Mouse (Mus musculus) E14TG2a.4 (cell line): ENCODE data around the gene Arhgap6.
"Not testable (repeated sequence)": the region's sequence is repeated elsewhere in the genome, so short reads cannot be mapped to it uniquely, and the experiment has no call there.

Source experiments
- H3K27me3 ChIP-seq: 2 replicates; pipeline ENCODE4 v1.6.1; 2014; ENCODE audit warnings: low read length, control low read depth; ENCODE audit not compliant: insufficient read depth
- H3K36me3 ChIP-seq: 2 replicates; pipeline ENCODE4 v1.6.1; 2014; ENCODE audit warnings: low read length, control low read depth; ENCODE audit not compliant: insufficient read depth
- H3K4me1 ChIP-seq: replicated peaks from 2 replicates; pipeline ENCODE4 v1.6.1; 2014; ENCODE audit warnings: low read depth, low read length, control low read depth
- H3K4me3 ChIP-seq: replicated peaks from 2 replicates; pipeline ENCODE4 v1.5.1; 2014; ENCODE audit warnings: mild to moderate bottlenecking, low read length
- H3K9me3 ChIP-seq: 2 replicates; pipeline ENCODE4 v1.6.1; 2014; ENCODE audit warnings: low read length, control low read depth
- CTCF ChIP-seq: conservative IDR thresholded peaks from 2 replicates; pipeline ENCODE4 v1.5.1; 2014; ENCODE audit warnings: low read length
- NANOG ChIP-seq: IDR thresholded peaks from 2 replicates; pipeline ENCODE4 v1.6.1; 2014; ENCODE audit warnings: borderline replicate concordance, low read length, mixed read lengths
- POU5F1 ChIP-seq: IDR thresholded peaks from 2 replicates; pipeline ENCODE4 v1.6.1; 2014; ENCODE audit warnings: low read length, borderline replicate concordance

Arhgap6 gene

DNA sequence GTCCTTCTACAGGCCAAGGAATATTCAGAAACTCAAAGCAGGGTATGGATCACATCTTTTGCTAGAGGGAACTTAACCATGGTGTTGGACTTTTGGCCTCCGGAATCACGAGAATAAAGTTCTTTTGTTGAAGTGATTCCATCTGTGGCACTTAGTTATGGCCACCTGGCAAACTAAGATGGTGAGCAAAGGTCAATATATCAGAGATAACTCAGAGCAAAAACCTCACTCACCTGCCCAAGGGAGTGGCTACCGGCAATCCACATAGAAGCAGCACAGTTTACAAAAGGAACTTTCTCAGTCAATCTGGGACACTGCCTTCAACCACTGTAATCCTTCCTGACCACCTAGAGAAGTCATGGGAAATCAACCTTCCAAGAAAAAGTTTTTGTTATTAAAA, 513.7 kb downstream of the Arhgap6 start:
- Histone ChIP-seq H3K27me3 (no peaks in the 10 kb centered on the region), H3K4me3 (no peak overlapping the region), H3K9me3 (no peaks in the 10 kb centered on the region), H3K36me3 (peaks cover 21% of the 10 kb centered on the region), H3K4me1 (no peaks in the 10 kb centered on the region)
- TF ChIP-seq CTCF (no peak), POU5F1 (no peak), NANOG (no peak)

DNA sequence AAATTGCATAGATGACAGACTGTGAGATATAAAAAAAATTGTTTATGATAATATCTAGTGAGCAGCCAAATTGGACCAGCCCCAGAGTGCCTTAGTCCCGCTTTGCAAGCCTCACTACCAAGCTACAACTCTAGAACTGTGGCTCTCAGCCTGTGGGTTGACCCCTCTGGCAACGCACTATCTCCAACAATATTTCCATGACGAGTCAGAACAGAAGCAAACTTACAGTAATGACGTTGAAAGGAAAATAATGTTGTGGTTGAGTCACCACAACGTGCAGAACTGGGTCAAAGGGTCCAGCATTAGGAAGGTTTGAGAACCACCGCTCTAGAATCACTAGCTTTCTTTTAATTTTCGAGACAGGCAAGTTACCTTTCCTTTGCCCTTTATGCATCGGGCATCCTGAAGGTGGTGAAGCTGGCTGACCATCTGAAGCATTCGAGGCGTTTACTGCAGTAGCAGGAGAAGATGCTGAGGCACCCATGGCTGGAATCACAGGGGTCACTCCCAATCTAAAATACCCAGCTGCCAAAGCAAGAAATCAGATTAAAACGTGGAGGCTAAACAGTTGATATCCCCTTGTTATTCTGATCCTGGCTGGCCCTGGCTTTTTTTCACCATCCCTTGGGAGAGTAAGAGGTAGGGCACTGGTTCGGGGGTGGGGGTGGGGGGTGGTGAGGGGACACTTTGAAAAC, 524.3 kb downstream of the Arhgap6 start:
- H3K9me3 ChIP-seq: no peaks in the 10 kb centered on the region
- peak overlapping the region; percentile 84 for H3K4me3 ChIP-seq
- peaks cover 38% of the 10 kb centered on the region for H3K36me3 ChIP-seq
- H3K4me1 ChIP-seq: peaks cover 6% of the 10 kb centered on the region
- no peaks in the 10 kb centered on the region for H3K27me3 ChIP-seq
- no peak for TF ChIP-seq NANOG
- TF ChIP-seq CTCF: no peak
- TF ChIP-seq POU5F1: no peak

- peak within 1 kb of the TSS; percentile 84 for H3K4me3 ChIP-seq
- TF ChIP-seq POU5F1: no peak
- no peak for TF ChIP-seq CTCF
- TF ChIP-seq NANOG: no peak
- H3K9me3 ChIP-seq: no peaks in the 10 kb centered on the region
- peaks cover 6% of the 10 kb centered on the region for H3K4me1 ChIP-seq
- H3K36me3 ChIP-seq: peaks cover 30% of the 10 kb centered on the region
- H3K27me3 ChIP-seq: no peaks in the 10 kb centered on the region
Observed at GRCm38 (mm10) chrX:169319945-169320667, 525.2 kb downstream of the Arhgap6 start, which contains the start of gene Hccs. Gene Hccs (minus strand): TSS chrX:169320372.

- not testable (repeated sequence) for H3K27me3 ChIP-seq, H3K4me1 ChIP-seq, H3K9me3 ChIP-seq
- peaks cover 26% of the 10 kb centered on the region for H3K36me3 ChIP-seq
- peak overlapping the region; percentile 84 for H3K4me3 ChIP-seq
Observed at GRCm38 (mm10) chrX:169320668-169321005, 525.7 kb downstream of the Arhgap6 start.

GRCm38 (mm10) chrX:169325929-169326595, 531.2 kb downstream of the Arhgap6 start:
- Histone ChIP-seq H3K36me3 (no peaks in the 10 kb centered on the region), H3K4me1 (0 out of 2 replicates have a peak, but pooled peaks cover 6% of the 10 kb centered on the region), H3K9me3 (no peaks in the 10 kb centered on the region), H3K27me3 (no peaks in the 10 kb centered on the region), H3K4me3 (no peak overlapping the region)
- TF ChIP-seq NANOG: no peak
- TF ChIP-seq POU5F1: no peak
- TF ChIP-seq CTCF: no peak

DNA sequence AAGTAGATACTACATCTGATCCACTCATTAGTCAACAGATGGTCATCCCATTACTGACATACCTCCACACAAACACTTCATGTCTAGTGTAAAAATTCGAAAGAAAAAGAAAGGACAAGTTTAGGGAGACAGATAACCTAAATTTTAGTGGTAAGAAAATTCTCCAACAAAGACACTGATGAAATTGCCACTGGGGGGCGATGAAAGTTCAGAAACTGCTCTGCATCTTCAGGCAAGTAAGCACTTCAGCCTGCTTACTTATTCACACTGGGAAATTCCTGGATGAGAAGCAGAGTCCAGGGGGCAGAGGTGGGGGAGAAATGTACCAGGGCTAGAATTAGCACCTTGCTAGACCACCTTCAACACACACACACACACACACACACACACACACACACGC, 537.4 kb downstream of the Arhgap6 start:
- H3K4me3 ChIP-seq: no peak overlapping the region
- no peaks in the 10 kb centered on the region for H3K36me3 ChIP-seq
- no peaks in the 10 kb centered on the region for H3K27me3 ChIP-seq
- H3K9me3 ChIP-seq: no peaks in the 10 kb centered on the region
- no peak for TF ChIP-seq NANOG
- TF ChIP-seq CTCF: no peak
- no peak for TF ChIP-seq POU5F1
- H3K4me1 ChIP-seq: 0 out of 2 replicates have a peak, but pooled peaks cover 6% of the 10 kb centered on the region

DNA sequence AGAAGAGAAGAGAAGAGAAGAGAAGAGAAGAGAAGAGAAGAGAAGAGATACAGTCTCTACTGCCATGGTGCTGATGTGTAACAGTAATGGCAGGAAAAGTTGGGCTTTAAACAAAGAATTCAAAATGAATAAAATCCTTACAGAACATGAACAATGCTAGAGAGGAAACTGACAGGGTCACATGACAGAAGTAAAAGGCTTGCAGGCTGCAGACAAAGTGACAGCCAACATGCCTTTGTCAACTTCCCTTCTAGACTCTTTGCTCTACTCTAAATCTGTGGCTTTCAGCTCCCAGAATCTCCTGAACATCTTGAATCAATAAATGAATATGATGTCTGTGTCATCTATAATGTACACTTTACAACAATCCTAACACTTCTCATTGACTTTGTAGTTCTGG, 542.7 kb downstream of the Arhgap6 start:
- H3K4me3 ChIP-seq: no peak overlapping the region

DNA sequence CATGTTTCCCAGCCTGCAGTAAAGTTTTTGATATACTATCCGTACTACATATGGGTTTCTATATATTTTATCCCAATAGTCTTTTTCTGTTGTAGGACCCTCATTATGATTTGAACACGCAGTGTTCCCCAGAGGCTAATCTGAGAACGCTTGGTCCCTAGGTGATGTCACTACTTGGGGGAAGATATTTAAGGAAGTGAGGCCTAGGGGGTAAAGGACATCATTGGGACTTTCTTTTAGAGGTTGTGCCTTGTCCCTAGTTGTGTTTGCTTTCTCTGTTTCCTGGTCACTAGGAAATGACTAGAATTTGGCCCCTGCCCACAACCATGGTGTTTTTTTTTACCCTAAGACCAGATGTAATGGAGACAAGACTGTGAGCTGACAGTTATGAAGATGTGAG, 543.3 kb downstream of the Arhgap6 start:
- no peaks in the 10 kb centered on the region for H3K27me3 ChIP-seq
- H3K9me3 ChIP-seq: no peaks in the 10 kb centered on the region
- no peaks in the 10 kb centered on the region for H3K4me1 ChIP-seq
- no peaks in the 10 kb centered on the region for H3K36me3 ChIP-seq
- no peak for TF ChIP-seq NANOG
- no peak for TF ChIP-seq POU5F1
- no peak for TF ChIP-seq CTCF
- H3K4me3 ChIP-seq: no peak overlapping the region

More for the DNA sequence above, 542.7 kb downstream of the Arhgap6 start:
- TF ChIP-seq NANOG (no peak), POU5F1 (no peak), CTCF (no peak)
- Histone ChIP-seq H3K36me3 (no peaks in the 10 kb centered on the region), H3K27me3 (no peaks in the 10 kb centered on the region), H3K9me3 (no peaks in the 10 kb centered on the region), H3K4me1 (no peaks in the 10 kb centered on the region)
